Mouse (Mus musculus): Measurements from ENCODE around the gene Itgb1.

Itgb1 gene

DNA sequence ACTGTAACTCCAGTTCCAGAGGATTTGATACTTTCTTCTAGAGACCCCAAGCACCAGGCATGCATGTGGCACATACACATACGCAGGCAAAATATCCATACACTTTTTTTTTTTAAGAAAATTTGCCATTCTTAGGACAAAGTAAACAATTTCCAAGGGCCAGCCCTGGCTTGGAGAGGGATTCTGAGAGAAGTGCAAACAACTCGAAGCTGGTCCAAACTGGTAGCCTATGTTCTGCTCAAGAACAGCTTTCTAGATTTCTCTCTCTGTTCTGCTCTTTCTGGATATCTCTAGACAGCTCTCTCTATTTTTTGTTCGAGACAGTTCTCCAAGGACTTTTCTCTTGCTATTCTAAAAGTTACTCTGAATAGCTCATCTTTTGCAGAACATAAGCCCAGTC lies 3.5 kb upstream of the Itgb1 start:
- DNase-seq (ENCODE audit: low spot score) = no peak

DNA sequence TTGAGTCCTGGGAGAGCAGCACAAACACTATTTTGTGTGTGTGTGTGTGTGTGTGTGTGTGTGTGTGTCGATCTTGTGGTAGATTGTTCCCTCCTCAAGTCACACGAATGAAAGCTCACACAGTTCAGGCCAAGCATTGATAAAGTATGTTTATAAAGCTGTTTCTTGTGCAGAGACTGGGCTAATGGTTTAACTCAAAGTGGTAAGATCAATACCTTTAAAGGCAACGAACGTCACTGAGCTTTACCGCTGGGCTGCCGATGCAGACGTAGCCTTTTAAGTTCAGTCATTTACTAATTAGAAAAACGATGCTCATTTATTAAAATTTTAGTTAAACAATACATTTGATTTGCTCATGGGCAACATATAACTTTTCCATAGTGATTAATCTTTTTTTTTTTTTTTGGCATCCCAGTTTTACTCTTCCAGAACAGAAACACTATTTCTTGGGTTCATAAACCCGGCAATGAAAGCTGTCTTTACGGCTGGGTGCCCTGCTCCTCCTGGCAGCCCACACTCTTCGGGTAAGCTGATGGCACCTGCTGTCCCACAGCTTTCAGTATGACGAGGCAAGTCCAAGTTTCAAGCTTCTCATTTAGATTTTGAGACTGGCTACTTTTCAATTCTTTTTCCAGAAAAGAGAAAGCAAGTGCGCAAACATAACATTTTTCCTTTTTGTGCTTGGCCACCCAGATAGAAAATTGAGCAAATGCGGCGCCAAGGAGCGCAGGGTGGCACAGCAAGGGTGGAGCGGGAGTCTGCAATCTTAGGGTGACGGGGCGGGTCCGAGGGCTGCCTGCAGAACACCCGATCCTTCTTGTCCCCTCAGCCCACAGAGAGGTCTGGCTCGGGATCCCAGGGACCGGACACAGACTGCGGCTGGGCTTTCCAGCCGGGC lies 596 bp upstream of the Itgb1 start:
- peak; percentile 42 for DNase-seq (ENCODE audit: low spot score)

DNA sequence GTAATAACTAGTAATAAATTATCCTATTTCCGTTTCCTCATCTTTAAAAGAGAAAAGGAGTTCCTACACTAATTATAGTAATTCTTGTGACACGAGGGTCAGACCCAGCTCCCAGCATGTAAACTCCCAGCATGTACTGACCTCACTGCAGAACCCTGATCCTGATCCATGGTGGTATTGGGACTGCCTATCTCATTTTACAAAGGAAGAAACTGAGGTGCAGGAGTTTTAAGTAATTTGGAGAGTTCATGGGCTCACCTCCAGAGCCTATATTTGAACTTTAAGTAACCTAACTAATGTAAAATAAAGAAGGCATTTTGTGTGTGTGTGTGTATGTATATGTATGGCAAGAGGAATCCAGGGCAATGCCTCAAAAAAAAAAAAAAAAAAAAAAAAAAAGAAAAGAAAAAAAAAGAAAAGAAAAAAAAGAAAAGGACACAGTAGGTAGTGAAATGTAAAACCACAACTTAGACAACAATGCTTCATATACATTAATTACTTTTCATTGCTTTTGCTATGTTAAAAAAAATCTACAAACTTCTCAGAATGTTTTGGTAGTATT lies 1.1 kb downstream of the Itgb1 start:
- peak; percentile 57 for DNase-seq (ENCODE audit: low spot score)

DNA sequence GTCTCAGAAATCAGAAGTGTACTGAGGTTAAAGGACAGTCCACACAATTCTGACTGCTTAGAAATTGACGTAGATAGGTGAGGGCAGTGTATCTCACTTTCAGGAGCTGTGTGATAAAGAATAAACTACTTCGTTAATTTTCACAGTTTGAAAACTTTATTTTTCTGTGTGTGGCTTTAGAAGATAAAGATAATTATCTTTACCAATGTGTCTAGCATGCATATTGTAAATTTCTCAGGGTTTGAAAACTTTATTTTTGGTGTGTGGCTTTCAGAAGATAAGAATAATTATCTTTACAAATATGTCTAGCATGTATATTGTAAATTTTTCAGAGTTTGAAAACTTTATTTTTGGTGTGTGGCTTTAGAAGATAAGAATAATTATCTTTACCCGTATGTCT lies 3.2 kb downstream of the Itgb1 start:
- DNase-seq (ENCODE audit: low spot score) = no peak

DNA sequence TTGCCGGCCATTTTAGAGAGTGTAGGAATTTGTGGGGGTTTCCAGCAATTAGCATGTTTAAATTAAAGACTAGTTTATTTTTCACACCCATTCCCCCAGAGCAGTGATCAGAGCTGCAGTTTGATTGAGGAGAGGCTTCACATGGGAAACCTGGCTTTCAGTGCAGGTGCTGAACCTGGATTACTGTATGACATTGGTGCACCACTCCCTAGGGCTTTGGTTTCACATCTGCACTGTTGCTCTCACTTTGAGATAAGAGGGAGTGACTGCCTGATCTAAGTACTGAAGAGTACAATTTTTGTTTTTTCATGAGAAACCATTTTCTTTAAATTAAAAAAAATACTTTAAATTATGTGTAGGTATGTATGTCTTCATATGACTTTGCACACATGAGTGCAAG lies 4.6 kb downstream of the Itgb1 start:
- no peak for DNase-seq (ENCODE audit: low spot score)

DNA sequence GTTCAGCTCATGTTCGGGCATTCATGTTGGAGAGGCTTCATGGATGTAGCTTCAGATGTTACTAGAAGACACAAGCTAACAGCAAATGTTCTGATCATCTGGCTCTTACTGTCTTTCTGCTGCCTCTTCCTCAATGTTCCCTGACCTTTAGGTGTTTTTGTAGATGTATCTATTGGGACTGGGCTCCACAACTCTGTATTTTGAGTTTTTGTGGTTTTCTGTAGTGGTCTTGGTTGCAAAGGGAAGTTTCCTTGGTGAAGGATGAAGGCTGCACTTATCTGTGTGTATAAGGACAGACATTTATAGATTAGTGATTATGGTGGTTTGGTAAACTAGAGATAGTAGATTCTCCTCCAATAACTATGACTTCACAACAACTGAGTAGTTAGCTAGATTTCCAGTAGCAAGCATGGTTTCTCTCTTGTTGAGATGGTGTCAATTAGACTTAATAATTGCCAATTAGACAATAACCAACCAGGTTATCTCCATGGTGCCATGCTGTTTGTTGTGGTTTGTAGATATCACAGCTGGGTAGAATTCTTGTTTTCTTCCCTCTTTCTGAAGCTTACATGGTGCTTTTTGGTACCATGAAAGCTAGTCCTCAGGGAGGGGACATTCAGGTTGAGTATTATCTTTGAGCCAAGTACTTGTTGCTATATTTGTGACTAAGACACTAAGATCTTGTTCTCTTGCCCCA lies 11.4 kb downstream of the Itgb1 start:
- DNase-seq (ENCODE audit: low spot score) = no peak

DNA sequence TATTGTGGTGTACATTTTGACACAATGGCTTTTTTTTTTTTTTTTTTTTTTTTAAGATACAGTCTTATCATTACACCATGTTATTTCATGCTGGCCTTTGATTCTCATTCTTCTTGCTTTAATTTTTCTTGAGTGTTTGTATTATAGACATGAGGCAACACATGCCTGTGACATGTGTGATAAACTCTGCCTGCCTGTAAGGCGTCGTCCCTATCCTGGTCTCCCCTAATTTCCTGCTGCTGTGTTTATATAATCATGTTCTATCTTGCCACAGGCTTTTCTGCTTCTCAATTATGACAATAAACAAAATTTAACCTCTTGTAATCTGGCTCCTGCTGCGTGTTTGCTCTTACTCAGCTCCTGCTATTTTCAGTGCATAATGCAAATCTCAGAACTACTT lies 12.5 kb downstream of the Itgb1 start:
- no peak for DNase-seq (ENCODE audit: low spot score)

DNA sequence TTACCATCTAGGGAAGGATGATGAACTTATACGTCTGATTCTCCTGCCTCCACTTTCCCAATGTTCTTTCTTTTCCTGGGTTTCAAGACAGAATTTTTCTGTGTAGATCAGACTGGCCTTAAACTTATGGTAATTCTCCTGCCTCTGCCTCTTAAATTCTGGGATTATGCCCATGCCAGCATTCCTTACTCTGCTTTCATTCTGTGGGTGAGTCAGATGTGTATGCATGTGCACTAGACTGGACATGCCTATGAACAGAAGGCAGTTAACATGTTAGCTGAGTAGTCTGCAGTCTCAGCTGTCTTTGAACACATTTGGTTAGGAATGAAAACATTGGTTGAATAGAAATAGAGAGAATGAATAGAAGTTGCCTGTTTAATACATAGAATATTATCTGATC lies 18.9 kb downstream of the Itgb1 start:
- DNase-seq (ENCODE audit: low spot score) = no peak

DNA sequence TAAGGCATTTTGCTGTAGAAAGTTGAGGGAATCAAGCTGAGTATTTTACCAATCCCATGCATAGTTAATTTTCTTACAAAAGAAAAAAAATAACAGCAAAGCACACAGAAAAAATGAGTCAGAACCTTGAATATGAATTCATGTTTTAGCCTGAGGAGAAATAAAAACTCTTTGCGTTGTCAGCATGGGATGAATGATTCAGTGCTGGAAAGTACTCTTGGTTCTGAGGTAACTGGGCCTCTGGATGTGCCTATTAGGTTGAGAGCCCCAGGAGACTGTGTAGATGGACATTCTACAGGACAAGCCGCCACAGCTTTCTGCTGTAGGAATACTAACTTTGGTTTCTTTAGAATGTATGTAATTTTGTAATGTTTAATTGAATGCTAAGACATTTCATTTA lies 19.4 kb downstream of the Itgb1 start:
- no peak for DNase-seq (ENCODE audit: low spot score)

DNA sequence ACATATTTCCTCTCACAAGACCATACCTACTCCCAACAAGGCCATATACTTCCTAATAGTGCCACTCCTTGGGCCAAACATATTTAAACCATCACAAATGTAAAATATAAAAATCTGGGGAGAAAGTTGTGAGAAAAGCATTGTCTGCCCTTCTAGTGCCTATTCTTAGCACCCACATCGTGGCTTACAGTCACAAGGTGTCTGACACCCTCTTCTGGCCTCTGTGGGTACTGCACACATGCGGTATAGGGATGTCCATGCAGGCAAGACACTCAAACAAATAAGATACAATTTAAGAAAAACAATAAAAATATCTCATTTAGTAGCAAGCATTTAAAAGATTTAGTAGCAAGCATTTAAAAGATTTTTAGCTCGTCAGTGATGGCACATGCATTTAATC lies 23.8 kb downstream of the Itgb1 start:
- peak; percentile 87 for DNase-seq (ENCODE audit: low spot score)

DNA sequence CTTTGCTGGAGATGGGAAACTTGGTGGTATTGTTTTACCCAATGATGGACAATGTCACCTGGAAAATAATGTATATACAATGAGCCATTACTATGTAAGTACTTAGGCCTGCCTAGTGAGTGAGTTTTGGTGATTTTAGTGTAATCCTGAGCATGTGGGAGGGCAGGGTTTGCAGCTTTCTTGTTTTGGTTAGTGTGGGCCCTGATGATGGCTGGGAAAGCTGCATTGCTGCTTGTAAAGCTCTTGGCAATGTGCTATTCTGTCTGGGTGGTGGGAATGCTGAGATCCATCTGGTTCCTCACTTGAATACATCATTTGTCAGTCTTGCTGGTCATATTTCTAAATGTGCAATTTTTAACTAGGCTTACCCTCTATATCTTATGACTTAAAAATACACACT lies 30.7 kb downstream of the Itgb1 start:
- no peak for DNase-seq (ENCODE audit: low spot score)

DNA sequence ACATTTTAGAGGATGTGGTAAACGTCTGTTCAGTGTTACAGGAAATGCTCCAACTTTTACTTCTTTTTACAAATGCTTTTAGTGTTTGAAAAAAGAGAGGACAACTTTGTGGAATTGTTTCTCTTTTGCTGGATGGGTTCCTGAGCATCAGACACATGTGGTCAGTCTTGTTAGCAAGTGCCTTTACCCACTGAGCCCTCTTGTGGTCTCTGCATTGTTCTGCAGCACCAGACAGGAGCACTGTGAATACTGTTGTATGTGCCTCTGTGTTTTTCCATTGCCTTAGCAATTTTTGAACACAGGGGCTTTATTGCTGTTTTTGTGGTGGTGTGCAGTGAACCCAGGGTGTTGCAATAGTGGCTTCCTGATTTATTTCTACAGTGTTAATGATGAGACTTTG lies 39.4 kb downstream of the Itgb1 start:
- DNase-seq (ENCODE audit: low spot score) = peak; percentile 65

DNA sequence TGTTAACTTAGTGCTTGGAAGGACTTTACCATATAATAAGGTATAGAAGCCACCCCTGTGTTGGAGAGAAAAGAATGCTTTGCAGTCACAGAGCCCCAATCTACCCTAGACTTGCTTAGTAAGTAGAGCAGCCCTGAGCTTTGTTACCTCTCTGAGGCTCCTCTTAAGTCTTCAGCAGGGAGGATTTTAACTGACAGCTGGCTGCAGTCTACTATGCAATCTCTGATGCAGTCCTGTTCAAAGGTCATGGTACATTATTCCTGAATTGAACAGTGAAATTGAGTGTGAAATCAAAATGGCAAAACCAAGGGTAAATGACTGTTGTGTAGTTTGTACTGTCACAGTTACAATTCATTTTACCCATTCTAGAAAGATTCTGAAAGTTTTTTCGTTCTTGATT lies 41.8 kb downstream of the Itgb1 start:
- DNase-seq (ENCODE audit: low spot score) = no peak

DNA sequence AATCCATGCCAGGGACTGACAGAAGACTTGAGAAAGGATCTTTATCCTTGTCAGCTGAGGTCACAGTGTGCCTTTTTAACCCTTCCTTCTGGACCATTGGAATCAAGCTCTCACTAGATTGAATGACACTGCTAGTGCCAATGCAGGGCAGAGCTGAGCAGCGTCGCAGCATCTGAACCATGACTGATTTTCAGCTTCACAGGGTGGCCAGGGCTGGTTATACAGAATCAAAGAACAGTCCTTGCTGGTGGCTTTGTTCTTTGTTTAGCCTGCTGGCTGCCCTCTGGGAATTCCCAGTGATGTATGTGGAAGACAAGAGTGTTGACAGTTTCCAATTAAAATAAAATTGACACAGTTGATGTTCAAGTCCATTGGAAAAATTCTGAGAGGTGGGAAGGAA lies 46.8 kb downstream of the Itgb1 start:
- peak; percentile 52 for DNase-seq (ENCODE audit: low spot score)

DNA sequence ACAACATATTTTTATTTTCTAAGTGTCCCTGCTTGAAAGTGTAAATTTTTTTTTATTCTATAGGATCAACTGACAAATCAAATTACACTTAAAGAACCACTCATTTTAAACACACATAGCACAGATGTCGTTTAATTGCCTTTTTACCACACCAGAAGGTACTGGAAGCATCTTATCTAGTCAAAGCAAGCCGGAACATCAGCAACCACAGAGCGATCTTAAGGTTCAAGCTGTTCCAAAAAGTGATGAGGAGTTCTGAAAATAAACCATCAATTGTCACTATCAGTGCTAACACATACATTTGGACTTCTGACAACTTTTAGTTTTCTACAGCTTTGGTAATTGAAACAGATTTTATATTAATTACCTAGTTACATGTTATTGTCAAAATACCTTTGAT lies 48.7 kb downstream of the Itgb1 start:
- no peak for DNase-seq (ENCODE audit: low spot score)

DNA sequence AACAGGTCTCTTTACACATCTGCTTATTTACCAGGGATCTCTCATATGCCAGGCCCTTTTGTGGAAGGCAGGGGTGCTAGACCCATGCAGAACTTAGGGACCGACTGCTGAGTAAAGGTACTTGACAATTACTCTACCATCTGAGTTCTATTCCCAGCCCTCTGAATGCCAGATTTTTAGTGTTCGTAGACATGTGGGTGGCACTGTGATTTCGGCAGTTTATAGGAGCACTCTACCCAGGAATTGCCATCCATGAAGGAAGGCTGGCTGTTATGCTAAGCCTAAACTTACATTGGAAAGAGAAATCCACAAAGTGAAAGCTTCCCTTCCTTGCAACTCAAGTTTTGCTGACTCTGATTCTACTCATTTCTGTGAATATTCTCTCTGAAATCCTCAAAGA lies 50.2 kb downstream of the Itgb1 start:
- no peak for DNase-seq (ENCODE audit: low spot score)
